Mouse (Mus musculus): ENCODE measurements around the gene Sirt7.

DNA sequence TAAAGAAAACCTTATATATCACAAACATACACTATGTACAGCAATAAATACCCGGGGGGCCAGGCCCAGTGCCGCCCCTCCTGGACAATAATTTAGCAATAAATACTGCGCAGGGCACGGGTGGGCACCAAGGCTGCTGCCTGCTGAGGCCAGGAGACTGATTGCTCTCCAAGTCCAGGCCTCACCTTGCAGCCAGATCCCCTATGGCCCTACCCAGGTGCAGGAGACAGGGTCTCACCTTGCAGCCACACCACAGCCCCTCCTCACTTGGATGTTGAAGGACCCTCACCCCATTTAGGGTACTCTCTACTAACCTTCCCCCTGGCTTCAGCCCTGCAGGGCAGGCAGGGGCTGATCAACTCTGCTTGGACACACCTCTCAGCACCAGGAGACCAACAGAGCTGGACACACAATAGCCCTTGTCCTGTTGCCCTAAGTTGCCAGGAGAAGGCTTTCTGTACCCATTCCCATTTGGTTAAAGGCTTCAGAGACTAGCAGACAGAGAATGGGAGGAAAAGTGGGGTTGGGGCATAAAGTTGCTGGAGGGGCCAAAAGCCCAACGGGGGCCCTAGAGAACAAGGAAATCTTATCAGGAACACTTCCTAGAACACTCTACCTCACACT is at the start of gene Sirt7:
- TF ChIP-seq EP300 (optimal IDR thresholded peaks at IDR 0.05) (no peak), CTCF (IDR thresholded peaks at IDR 0.05; ENCODE audit: low read depth) (no peak)

All from stomach, postnatal 0 days (tissue).